Mouse (Mus musculus) kidney, embryonic 16.5 days (tissue): Measurements from ENCODE around the gene Foxo4. TPM values are rescaled to one million over a fixed set of nuclear protein-coding genes. Genes with fewer than 3 reads are reported as not detected.
A peak's percentile ranks its signal among the peaks of the same experiment; 100 is the strongest.

Experiments used
- ATAC-seq: fragments of 200-750 bp; cut with Nextera tagmentation; 2 replicates; pipeline ENCODE4 v1.8.0; 2017; ENCODE audit warnings: moderate TSS enrichment; ENCODE audit not compliant: low FRiP score, low TSS enrichment
- H3K27ac ChIP-seq: fragments of 300-500 bp; sonication (generic); 2 replicates; pipeline ENCODE4 v1.5.1; 2014; ENCODE audit warnings: low read length
- H3K27me3 ChIP-seq: fragments of 300-500 bp; sonication (generic); 2 replicates; pipeline ENCODE4 v1.6.1; 2014; ENCODE audit warnings: low read length, control low read depth, mixed read lengths; ENCODE audit not compliant: insufficient read depth
- H3K36me3 ChIP-seq: fragments of 300-500 bp; sonication (generic); 2 replicates; pipeline ENCODE4 v1.6.1; 2014; ENCODE audit warnings: low read length, control low read depth, mixed read lengths; ENCODE audit not compliant: insufficient read depth
- H3K4me1 ChIP-seq: fragments of 300-500 bp; sonication (generic); 2 replicates; pipeline ENCODE4 v1.6.1; 2014; ENCODE audit warnings: low read length, control low read depth, mixed read lengths; ENCODE audit not compliant: insufficient read depth
- H3K4me2 ChIP-seq: fragments of 300-500 bp; sonication (generic); replicated peaks from 2 replicates; pipeline ENCODE4 v1.6.1; 2014; ENCODE audit warnings: low read depth, low read length
- H3K4me3 ChIP-seq: fragments of 300-500 bp; sonication (generic); 2 replicates; pipeline ENCODE4 v1.5.1; 2014; ENCODE audit warnings: mild to moderate bottlenecking, low read length
- H3K9ac ChIP-seq: fragments of 300-500 bp; sonication (generic); replicated peaks from 2 replicates; pipeline ENCODE4 v1.6.1; 2014; ENCODE audit warnings: low read length
- H3K9me3 ChIP-seq: fragments of 300-500 bp; sonication (generic); 2 replicates; pipeline ENCODE4 v1.6.1; 2016; ENCODE audit warnings: low read length, control low read depth
- WGBS: fragments of 180-500 bp; shearing (Covaris S2); extraction: QIAGEN DNeasy Blood & Tissue Kit; methylation state at CpG from one replicate; pipeline ENCODE4 v1.1.7; 2014; 5-methylcytosine and 5-hydroxymethylcytosine counted together
- polyA plus RNA-seq: library from polyadenylated mRNA; unstranded; fragments of >200 nt; fragmentation: Nextera tagmentation; extraction: Ambion mirVana; gene quantifications from 2 replicates; pipeline ENCODE4 v1.2.1, GENCODE M21; 2015

The Foxo4 gene
- polyA plus RNA-seq, 1 experiment from 2014 or later, result 3.3 TPM

DNA sequence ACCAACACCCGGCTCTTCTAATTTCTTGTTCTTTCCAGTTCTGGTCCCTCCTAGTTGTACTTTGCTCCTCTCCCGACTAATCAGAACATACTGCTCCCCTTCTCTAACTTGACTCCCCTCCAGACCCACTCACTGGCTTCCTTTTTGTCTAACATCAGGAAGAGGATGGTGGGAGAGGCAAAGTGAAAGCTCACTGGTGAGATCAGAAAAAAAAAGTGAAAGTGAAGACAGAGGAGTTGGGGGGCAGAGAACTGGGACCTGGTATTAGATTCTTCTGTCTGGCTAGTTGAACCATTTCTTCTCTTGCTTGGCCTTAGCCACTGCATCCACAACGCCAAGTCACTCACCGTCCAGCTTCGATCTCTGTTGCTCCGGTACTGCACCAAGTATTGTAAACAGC is 12.3 kb downstream of the Foxo4 start:
- no peaks in the 10 kb centered on the region for H3K36me3 ChIP-seq
- no peaks in the 10 kb centered on the region for H3K4me1 ChIP-seq
- no peak overlapping the region for H3K4me3 ChIP-seq
- WGBS, result 86% methylated on average over 6 of the region's 6 CpGs
- H3K9ac ChIP-seq, result no peak overlapping the region
- no peak overlapping the region for H3K27ac ChIP-seq
- ATAC-seq, result no peak
- peaks cover 13% of the 10 kb centered on the region; the same call in 1 of the 2 replicates for H3K27me3 ChIP-seq
- no peak overlapping the region for H3K4me2 ChIP-seq
- no peaks in the 10 kb centered on the region for H3K9me3 ChIP-seq

DNA sequence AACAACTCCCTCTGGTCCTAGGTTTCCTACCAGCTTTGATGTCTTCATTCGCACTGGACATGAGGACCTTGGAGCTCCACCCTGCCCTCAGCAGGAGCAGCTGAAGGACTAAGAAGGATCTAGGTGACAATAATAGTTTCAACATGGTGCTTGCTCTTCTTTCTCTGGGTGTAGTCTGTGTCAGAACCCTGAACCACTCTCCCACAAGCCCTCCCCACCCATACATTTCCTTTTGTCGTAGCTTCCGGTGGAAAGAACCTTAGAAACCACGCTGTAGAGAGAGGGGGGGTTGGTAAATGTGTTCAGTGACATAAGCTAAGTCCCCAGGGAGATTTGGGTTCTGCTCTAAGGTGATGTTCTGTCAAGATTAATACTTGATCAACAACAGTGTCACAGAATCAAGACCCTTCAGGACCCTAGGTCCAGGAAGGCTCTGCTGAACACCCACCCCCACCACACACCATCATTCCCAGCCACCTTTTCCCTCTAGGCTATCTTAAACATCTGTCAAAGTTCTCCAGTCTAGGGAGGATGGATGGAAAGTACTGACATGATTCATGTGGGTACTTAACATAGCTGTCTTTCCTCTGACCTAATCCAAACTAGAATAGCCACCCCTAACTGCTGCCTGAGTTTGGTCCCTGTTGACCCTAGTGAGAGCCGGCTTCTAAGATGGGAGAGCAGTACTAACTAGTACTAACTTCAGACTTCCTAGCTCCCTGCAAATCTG is 13.9 kb downstream of the Foxo4 start, which contains the start of gene Il2rg:
TSS of gene Il2rg (minus strand) at position 231 of the 730 bp plus-strand sequence.
- no peak for ATAC-seq
- H3K4me1 ChIP-seq, result no peaks in the 10 kb centered on the region
- no peaks in the 10 kb centered on the region for H3K36me3 ChIP-seq
- peak within 1 kb of the TSS; percentile 5; the same call in 1 of the 2 replicates for H3K4me3 ChIP-seq
- WGBS, result 58% methylated on average over 5 of the region's 5 CpGs
- peak within 1 kb of the TSS; percentile 27 for H3K4me2 ChIP-seq
- peaks cover 13% of the 10 kb centered on the region; the same call in 1 of the 2 replicates for H3K27me3 ChIP-seq
- H3K9me3 ChIP-seq, result no peaks in the 10 kb centered on the region
- no peak within 1 kb of the TSS for H3K9ac ChIP-seq
- H3K27ac ChIP-seq, result no peak within 1 kb of the TSS

DNA sequence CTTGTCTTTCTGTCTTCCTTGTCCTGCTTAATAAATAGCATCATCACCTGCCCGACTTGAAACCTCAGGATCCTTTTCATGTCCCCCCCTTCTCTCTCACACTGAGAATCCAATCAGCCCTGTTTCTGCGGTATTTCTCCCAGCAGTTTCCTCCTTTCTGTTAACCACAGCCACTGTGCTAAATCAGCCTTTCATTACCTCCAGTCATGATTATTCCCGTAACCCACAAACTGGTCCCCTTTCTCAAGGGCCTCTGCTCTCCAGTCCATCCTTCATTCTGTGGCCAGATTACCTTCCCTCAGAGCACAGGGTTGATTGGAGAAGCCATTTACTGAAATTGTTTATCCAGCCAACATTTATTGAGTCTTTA is 14.4 kb downstream of the Foxo4 start, which contains the start of gene Gm20489:
TSS of gene Gm20489 (minus strand) at position 269 of the 370 bp plus-strand sequence.
- Histone ChIP-seq H3K36me3 (no peaks in the 10 kb centered on the region), H3K4me3 (no peak within 1 kb of the TSS; the same call in 1 of the 2 replicates), H3K4me2 (peak within 1 kb of the TSS; percentile 27), H3K9me3 (no peaks in the 10 kb centered on the region), H3K27me3 (peaks cover 15% of the 10 kb centered on the region; the same call in 1 of the 2 replicates), H3K9ac (no peak within 1 kb of the TSS), H3K27ac (no peak within 1 kb of the TSS), H3K4me1 (no peaks in the 10 kb centered on the region)
- no peak for ATAC-seq
- WGBS, result 53% methylated on average over 3 of the region's 3 CpGs

DNA sequence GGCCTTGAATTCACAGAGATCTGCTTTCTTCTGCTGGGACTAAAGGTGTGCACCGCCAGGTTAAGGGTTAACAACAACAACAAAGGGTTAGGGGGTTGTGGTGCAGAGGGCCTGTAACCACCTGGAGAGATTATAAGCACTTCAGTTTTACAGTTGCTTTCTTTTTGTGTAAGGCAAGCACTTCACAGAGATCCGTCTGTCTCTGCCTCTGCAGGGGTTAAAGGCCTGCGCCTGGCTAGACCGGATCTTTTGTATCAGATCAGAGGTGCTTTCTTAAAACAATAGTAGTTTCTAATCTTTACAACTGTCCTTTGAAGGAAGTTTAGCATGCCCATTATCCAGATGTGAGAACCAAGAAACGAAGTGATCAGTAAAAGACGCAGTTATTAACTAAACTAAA is 19.1 kb downstream of the Foxo4 start:
- Histone ChIP-seq H3K27me3 (peaks cover 13% of the 10 kb centered on the region; the same call in 1 of the 2 replicates), H3K4me3 (peak overlapping the region; percentile 65), H3K27ac (peak overlapping the region; percentile 80; the same call in 1 of the 2 replicates), H3K4me1 (peaks cover 9% of the 10 kb centered on the region; the same call in 1 of the 2 replicates), H3K9me3 (no peaks in the 10 kb centered on the region), H3K4me2 (peak overlapping the region; percentile 56), H3K9ac (peak overlapping the region; percentile 46), H3K36me3 (peaks cover 9% of the 10 kb centered on the region; the same call in 1 of the 2 replicates)
- ATAC-seq, result no peak
- 32% methylated on average over 6 of the region's 6 CpGs for WGBS

DNA sequence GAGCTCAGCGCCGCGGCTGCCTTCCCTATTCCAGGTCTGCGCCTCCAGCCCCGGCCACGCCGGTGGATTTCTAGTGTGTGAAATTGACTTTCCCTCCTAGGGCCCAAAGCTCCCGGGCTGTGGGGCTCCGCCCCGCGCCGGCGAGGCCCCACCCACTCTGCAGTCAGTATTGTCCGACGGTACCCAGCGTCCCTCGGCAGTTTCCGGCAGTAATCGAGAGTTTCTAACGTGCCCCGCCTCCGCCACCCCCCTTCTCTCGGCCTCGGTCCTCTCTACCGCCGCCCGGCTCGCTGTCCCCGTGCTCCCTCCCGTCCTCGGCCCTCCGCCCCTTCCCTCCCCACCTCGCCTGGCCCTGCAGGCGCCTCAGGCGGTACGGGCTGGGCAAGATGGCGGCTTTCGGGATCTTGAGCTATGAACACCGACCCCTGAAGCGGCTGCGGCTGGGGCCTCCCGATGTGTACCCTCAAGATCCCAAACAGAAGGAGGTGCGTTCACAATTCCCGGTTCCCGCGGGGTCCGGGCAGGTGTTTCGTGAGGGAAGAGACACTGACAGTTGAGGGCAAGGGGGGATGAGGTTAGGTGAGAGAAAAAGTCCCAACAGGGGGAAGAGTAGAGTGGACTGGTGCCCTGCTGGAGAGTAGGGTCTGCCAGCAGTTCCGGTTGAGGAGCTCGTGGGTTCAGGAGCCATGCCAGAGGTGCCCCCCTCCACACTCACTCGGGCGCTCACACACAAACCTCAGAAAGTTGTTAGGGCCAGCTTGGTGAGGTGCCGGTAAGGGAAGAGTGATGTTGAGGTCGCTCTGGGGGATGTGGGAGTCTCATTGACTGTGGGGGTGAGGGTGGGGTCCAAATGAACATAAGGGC is 19.8 kb downstream of the Foxo4 start, which contains the start of gene Med12:
TSS of gene Med12 (plus strand) at position 156 of the 864 bp plus-strand sequence.
- Histone ChIP-seq H3K27ac (peak within 1 kb of the TSS; percentile 80), H3K9ac (peak within 1 kb of the TSS; percentile 79), H3K4me2 (peak within 1 kb of the TSS; percentile 56), H3K4me3 (peak within 1 kb of the TSS; percentile 65), H3K9me3 (no peaks in the 10 kb centered on the region), H3K27me3 (peaks cover 11% of the 10 kb centered on the region; the same call in 1 of the 2 replicates), H3K4me1 (peaks cover 9% of the 10 kb centered on the region; the same call in 1 of the 2 replicates), H3K36me3 (peaks cover 16% of the 10 kb centered on the region; the same call in 1 of the 2 replicates)
- WGBS, result 18% methylated on average over 53 of the region's 54 CpGs
- ATAC-seq, result peak; percentile 99

DNA sequence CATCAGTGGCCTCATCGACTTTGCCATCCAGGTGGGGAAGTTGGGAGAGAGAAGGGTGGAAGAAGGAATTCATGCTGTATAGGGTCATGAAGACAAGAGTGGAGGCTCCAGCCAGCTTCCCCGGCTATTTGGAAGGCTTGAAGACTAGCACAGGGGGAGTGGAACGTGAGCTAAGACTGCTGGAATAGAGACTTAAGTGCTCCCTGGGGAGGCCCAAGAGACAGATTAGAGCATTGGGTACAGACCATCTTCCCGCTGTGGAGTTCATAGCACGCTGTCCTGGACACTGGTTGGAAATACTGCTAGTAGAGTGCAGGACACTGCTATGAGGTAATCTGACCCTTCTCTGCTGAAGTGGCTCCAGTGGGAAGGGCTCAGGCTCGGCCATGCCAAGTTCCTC is 28.5 kb downstream of the Foxo4 start:
- Histone ChIP-seq H3K4me1 (no peaks in the 10 kb centered on the region), H3K4me3 (no peak overlapping the region), H3K27ac (no peak overlapping the region), H3K9me3 (no peaks in the 10 kb centered on the region), H3K9ac (no peak overlapping the region), H3K27me3 (0 out of 2 replicates have a peak, but pooled peaks cover 6% of the 10 kb centered on the region), H3K4me2 (no peak overlapping the region), H3K36me3 (peaks cover 59% of the 10 kb centered on the region)
- no peak for ATAC-seq
- WGBS, result 67% methylated on average over 6 of the region's 6 CpGs

DNA sequence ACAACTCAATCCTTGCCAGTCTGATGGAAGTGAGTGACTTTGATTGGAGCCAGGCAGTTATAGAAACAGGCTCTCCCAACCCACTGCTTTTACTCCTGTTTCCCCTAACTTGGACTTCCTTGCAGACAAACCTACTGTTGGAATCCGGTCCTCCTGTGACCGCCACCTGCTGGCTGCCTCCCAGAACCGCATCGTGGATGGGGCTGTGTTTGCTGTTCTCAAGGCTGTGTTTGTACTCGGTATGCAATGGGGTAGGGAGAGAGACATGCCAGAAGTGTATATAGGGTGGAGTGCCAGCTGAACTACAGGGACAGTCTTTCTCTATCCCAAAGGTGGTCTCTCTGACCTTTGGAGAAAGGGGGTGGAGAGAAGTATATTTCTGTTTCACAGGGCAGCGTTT is 31.2 kb downstream of the Foxo4 start:
- no peaks in the 10 kb centered on the region for H3K4me1 ChIP-seq
- H3K36me3 ChIP-seq, result peaks cover 70% of the 10 kb centered on the region
- no peak overlapping the region for H3K4me2 ChIP-seq
- WGBS, result 31% methylated on average over 6 of the region's 6 CpGs
- H3K27me3 ChIP-seq, result peaks cover 6% of the 10 kb centered on the region; the same call in 1 of the 2 replicates
- H3K27ac ChIP-seq, result no peak overlapping the region
- H3K4me3 ChIP-seq, result no peak overlapping the region
- ATAC-seq, result peak; percentile 59; the same call in 1 of the 2 replicates
- H3K9me3 ChIP-seq, result no peaks in the 10 kb centered on the region
- H3K9ac ChIP-seq, result no peak overlapping the region

DNA sequence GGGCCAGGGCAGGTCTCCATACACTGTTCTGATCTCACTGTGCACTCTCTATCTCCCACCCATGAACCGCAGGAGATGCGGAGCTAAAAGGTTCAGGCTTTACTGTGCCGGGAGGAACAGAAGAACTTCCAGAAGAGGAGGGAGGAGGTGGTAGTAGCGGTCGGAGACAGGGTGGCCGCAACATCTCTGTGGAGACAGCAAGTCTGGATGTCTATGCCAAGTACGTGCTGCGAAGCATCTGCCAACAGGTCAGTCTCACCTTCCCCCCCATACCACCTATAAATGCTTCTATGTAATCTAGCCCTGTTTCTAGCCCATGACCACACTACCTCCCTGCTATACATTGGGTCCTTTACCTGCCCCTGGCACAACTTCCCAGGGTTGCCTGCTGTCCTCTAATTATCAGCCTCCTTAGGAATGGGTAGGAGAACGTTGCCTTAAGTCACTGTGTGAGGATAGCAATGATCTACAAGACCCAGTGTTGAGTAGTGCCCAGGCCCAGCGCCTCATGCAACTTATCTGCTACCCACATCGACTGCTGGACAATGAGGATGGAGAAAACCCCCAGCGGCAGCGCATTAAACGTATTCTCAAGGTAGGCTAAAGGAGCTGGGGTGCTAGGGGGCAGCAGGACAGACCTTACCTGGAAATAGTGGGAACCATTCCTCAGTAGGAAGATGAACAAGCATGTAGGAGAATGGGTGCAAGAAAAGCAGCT is 31.8 kb downstream of the Foxo4 start:
- no peak overlapping the region for H3K4me3 ChIP-seq
- no peaks in the 10 kb centered on the region for H3K9me3 ChIP-seq
- no peak for ATAC-seq
- no peaks in the 10 kb centered on the region for H3K4me1 ChIP-seq
- H3K27ac ChIP-seq, result no peak overlapping the region
- peaks cover 69% of the 10 kb centered on the region for H3K36me3 ChIP-seq
- peaks cover 4% of the 10 kb centered on the region; the same call in 1 of the 2 replicates for H3K27me3 ChIP-seq
- WGBS, result 93% methylated on average over 14 of the region's 14 CpGs
- H3K4me2 ChIP-seq, result no peak overlapping the region
- no peak overlapping the region for H3K9ac ChIP-seq

DNA sequence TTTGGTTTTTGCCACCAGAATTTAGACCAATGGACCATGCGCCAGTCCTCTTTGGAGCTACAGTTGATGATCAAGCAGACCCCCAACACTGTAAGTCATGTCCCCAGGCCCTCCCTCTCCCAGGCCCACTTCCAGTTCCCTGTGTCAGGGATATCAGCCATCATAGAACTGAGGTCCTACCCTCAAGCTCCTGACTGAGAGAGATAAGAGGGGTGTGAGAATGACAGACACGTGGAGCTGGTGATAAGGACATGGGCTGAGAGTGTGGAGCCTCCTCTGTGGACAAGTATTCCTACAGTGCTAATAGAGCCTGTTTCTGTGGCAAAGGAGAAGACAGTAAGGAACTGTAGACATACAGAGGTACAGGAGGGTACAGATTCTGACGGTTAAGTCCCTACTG is 33.2 kb downstream of the Foxo4 start:
- WGBS, result 89% methylated on average over 3 of the region's 3 CpGs
- H3K4me2 ChIP-seq, result no peak overlapping the region
- H3K9me3 ChIP-seq, result no peaks in the 10 kb centered on the region
- peaks cover 2% of the 10 kb centered on the region; the same call in 1 of the 2 replicates for H3K27me3 ChIP-seq
- H3K4me3 ChIP-seq, result no peak overlapping the region
- H3K4me1 ChIP-seq, result no peaks in the 10 kb centered on the region
- no peak overlapping the region for H3K27ac ChIP-seq
- no peak overlapping the region for H3K9ac ChIP-seq
- no peak for ATAC-seq
- H3K36me3 ChIP-seq, result peaks cover 67% of the 10 kb centered on the region
